Mouse (Mus musculus) mature B cell (primary cell): Measurements from ENCODE around the gene Zdhhc5.

Experiments
- in situ Hi-C: fragments of 300-500 bp; cut with MboI; formaldehyde crosslinking; loops from 2 replicates; pipeline ENCODE4 v1.14.3; 2019

Gene Zdhhc5

GRCm38 (mm10) chr2:84714811-84715561 is at the start of gene Zdhhc5:
Gene Zdhhc5 (minus strand): TSS chr2:84715180.
- in situ Hi-C loops, result no loop called here

- in situ Hi-C loops, result no loop called here
These were observed 47.8 kb upstream of the Zdhhc5 start for GRCm38 (mm10) chr2:84762818-84763217.

- in situ Hi-C loops, result no loop called here
These were observed 47.3 kb upstream of the Zdhhc5 start for GRCm38 (mm10) chr2:84762295-84762694.

GRCm38 (mm10) chr2:84761840-84762239 is 46.9 kb upstream of the Zdhhc5 start:
- in situ Hi-C loops, result no loop called here

- in situ Hi-C loops, result no loop called here
These were observed 46.3 kb upstream of the Zdhhc5 start for GRCm38 (mm10) chr2:84761309-84761708.

- in situ Hi-C loops, result no loop called here
These were observed 45.8 kb upstream of the Zdhhc5 start for GRCm38 (mm10) chr2:84760777-84761176.

GRCm38 (mm10) chr2:84758542-84759127 is 43.7 kb upstream of the Zdhhc5 start:
- in situ Hi-C loops, result no loop called here

- in situ Hi-C loops, result no loop called here
These were observed 42.2 kb upstream of the Zdhhc5 start for GRCm38 (mm10) chr2:84757026-84757682.

- in situ Hi-C loops, result no loop called here
These were observed 41.3 kb upstream of the Zdhhc5 start for GRCm38 (mm10) chr2:84756245-84756644.

- in situ Hi-C loops, result no loop called here
These were observed 35.1 kb upstream of the Zdhhc5 start for GRCm38 (mm10) chr2:84750115-84750514.

GRCm38 (mm10) chr2:84744126-84744525 is 29.1 kb upstream of the Zdhhc5 start:
- in situ Hi-C loops, result no loop called here

- in situ Hi-C loops, result no loop called here
These were observed 28.6 kb upstream of the Zdhhc5 start, which contains the start of gene Gm19426 for GRCm38 (mm10) chr2:84743561-84743960. Gene Gm19426 (minus strand): TSS chr2:84743655.

- in situ Hi-C loops, result no loop called here
These were observed 27.7 kb upstream of the Zdhhc5 start for GRCm38 (mm10) chr2:84742451-84743283.

GRCm38 (mm10) chr2:84741841-84742450 is 27.0 kb upstream of the Zdhhc5 start:
- in situ Hi-C loops, result no loop called here

- in situ Hi-C loops, result no loop called here
These were observed 25.8 kb upstream of the Zdhhc5 start for GRCm38 (mm10) chr2:84740608-84741333.

GRCm38 (mm10) chr2:84738271-84738911 is 23.4 kb upstream of the Zdhhc5 start:
- in situ Hi-C loops, result no loop called here

GRCm38 (mm10) chr2:84737451-84737925 is 22.5 kb upstream of the Zdhhc5 start:
- in situ Hi-C loops, result no loop called here

GRCm38 (mm10) chr2:84736312-84737161 is 21.6 kb upstream of the Zdhhc5 start:
- in situ Hi-C loops, result no loop called here

GRCm38 (mm10) chr2:84735346-84735920 is 20.5 kb upstream of the Zdhhc5 start:
- in situ Hi-C loops, result no loop called here
